Mouse (Mus musculus): ENCODE measurements at regions not wholly inside any gene's neighbourhood (a gene's known extent, or its start where the extent isn't known, plus 50 kb on each side); places are given as distances from the start of the nearest gene placed in this dataset.

- Histone ChIP-seq H3K9me3 (replicated peaks; ENCODE audit: control insufficient read depth, low read length) (no peaks in the 10 kb centered on the region), H3K4me2 (ENCODE audit: low read length) (no peak overlapping the region), H3K27me3 (replicated peaks; ENCODE audit: control insufficient read depth, insufficient read depth, low read length) (no peaks in the 10 kb centered on the region), H3K4me3 (ENCODE audit: low read depth, low read length) (no peak overlapping the region), H3K4me1 (ENCODE audit: control insufficient read depth, insufficient read depth, low read length) (no peaks in the 10 kb centered on the region), H3K36me3 (ENCODE audit: control insufficient read depth, insufficient read depth, low read length) (no peaks in the 10 kb centered on the region), H3K9ac (ENCODE audit: low read length) (no peak overlapping the region), H3K27ac (ENCODE audit: low read depth, low read length) (no peak overlapping the region)
- DNase-seq (ENCODE audit: low spot score): no peak
- no peak for ATAC-seq
- WGBS: 75% methylated on average over 4 of the region's 4 CpGs
Observed at GRCm38 (mm10) chr1:51539634-51540033, 61.4 kb upstream of the Nabp1 start.

GRCm38 (mm10) chr1:51538836-51539235 is 60.6 kb upstream of the Nabp1 start:
- no peak for DNase-seq (ENCODE audit: low spot score)
- WGBS: 70% methylated on average over 2 of the region's 2 CpGs
- Histone ChIP-seq H3K27me3 (replicated peaks; ENCODE audit: control insufficient read depth, insufficient read depth, low read length) (no peaks in the 10 kb centered on the region), H3K4me3 (ENCODE audit: low read depth, low read length) (no peak overlapping the region), H3K4me1 (ENCODE audit: control insufficient read depth, insufficient read depth, low read length) (no peaks in the 10 kb centered on the region), H3K9me3 (replicated peaks; ENCODE audit: control insufficient read depth, low read length) (no peaks in the 10 kb centered on the region), H3K27ac (ENCODE audit: low read depth, low read length) (no peak overlapping the region), H3K4me2 (ENCODE audit: low read length) (no peak overlapping the region), H3K9ac (ENCODE audit: low read length) (no peak overlapping the region), H3K36me3 (ENCODE audit: control insufficient read depth, insufficient read depth, low read length) (no peaks in the 10 kb centered on the region)
- ATAC-seq: no peak

GRCm38 (mm10) chr1:51537765-51538360 is 59.6 kb upstream of the Nabp1 start:
- 97% methylated on average over 7 of the region's 7 CpGs for WGBS
- no peaks in the 10 kb centered on the region for H3K4me1 ChIP-seq (ENCODE audit: control insufficient read depth, insufficient read depth, low read length)
- no peaks in the 10 kb centered on the region for H3K36me3 ChIP-seq (ENCODE audit: control insufficient read depth, insufficient read depth, low read length)
- no peaks in the 10 kb centered on the region for H3K9me3 ChIP-seq (replicated peaks; ENCODE audit: control insufficient read depth, low read length)
- H3K9ac ChIP-seq (ENCODE audit: low read length): no peak overlapping the region
- ATAC-seq: no peak
- H3K4me2 ChIP-seq (ENCODE audit: low read length): no peak overlapping the region
- H3K27me3 ChIP-seq (replicated peaks; ENCODE audit: control insufficient read depth, insufficient read depth, low read length): no peaks in the 10 kb centered on the region
- DNase-seq (ENCODE audit: low spot score): no peak
- no peak overlapping the region for H3K27ac ChIP-seq (ENCODE audit: low read depth, low read length)
- H3K4me3 ChIP-seq (ENCODE audit: low read depth, low read length): no peak overlapping the region

GRCm38 (mm10) chr1:51536076-51536475 is 57.9 kb upstream of the Nabp1 start:
- Histone ChIP-seq H3K27me3 (replicated peaks; ENCODE audit: control insufficient read depth, insufficient read depth, low read length) (no peaks in the 10 kb centered on the region), H3K9ac (ENCODE audit: low read length) (no peak overlapping the region), H3K4me2 (ENCODE audit: low read length) (no peak overlapping the region), H3K27ac (ENCODE audit: low read depth, low read length) (no peak overlapping the region), H3K36me3 (ENCODE audit: control insufficient read depth, insufficient read depth, low read length) (no peaks in the 10 kb centered on the region), H3K9me3 (replicated peaks; ENCODE audit: control insufficient read depth, low read length) (no peaks in the 10 kb centered on the region), H3K4me3 (ENCODE audit: low read depth, low read length) (no peak overlapping the region), H3K4me1 (ENCODE audit: control insufficient read depth, insufficient read depth, low read length) (no peaks in the 10 kb centered on the region)
- no peak for ATAC-seq
- DNase-seq (ENCODE audit: low spot score): no peak
- 90% methylated on average over 1 of the region's 1 CpGs for WGBS

GRCm38 (mm10) chr1:51535414-51535813 is 57.2 kb upstream of the Nabp1 start:
- no peak overlapping the region for H3K4me2 ChIP-seq (ENCODE audit: low read length)
- H3K4me3 ChIP-seq (ENCODE audit: low read depth, low read length): no peak overlapping the region
- ATAC-seq (no peak), DNase-seq (ENCODE audit: low spot score) (no peak)
- no peaks in the 10 kb centered on the region for H3K9me3 ChIP-seq (replicated peaks; ENCODE audit: control insufficient read depth, low read length)
- H3K36me3 ChIP-seq (ENCODE audit: control insufficient read depth, insufficient read depth, low read length): no peaks in the 10 kb centered on the region
- no peaks in the 10 kb centered on the region for H3K27me3 ChIP-seq (replicated peaks; ENCODE audit: control insufficient read depth, insufficient read depth, low read length)
- 0 out of 2 replicates have a peak, but pooled peaks cover 1% of the 10 kb centered on the region for H3K4me1 ChIP-seq (ENCODE audit: control insufficient read depth, insufficient read depth, low read length)
- WGBS: 92% methylated on average over 2 of the region's 2 CpGs
- H3K9ac ChIP-seq (ENCODE audit: low read length): no peak overlapping the region
- H3K27ac ChIP-seq (ENCODE audit: low read depth, low read length): no peak overlapping the region

- no peak overlapping the region for H3K4me2 ChIP-seq (ENCODE audit: low read length)
- no peaks in the 10 kb centered on the region for H3K36me3 ChIP-seq (ENCODE audit: control insufficient read depth, insufficient read depth, low read length)
- ATAC-seq (no peak), DNase-seq (ENCODE audit: low spot score) (no peak)
- no peak overlapping the region for H3K4me3 ChIP-seq (ENCODE audit: low read depth, low read length)
- H3K27me3 ChIP-seq (replicated peaks; ENCODE audit: control insufficient read depth, insufficient read depth, low read length): no peaks in the 10 kb centered on the region
- 68% methylated on average over 1 of the region's 1 CpGs for WGBS
- no peak overlapping the region for H3K9ac ChIP-seq (ENCODE audit: low read length)
- 0 out of 2 replicates have a peak, but pooled peaks cover 2% of the 10 kb centered on the region for H3K4me1 ChIP-seq (ENCODE audit: control insufficient read depth, insufficient read depth, low read length)
- no peaks in the 10 kb centered on the region for H3K9me3 ChIP-seq (replicated peaks; ENCODE audit: control insufficient read depth, low read length)
- H3K27ac ChIP-seq (ENCODE audit: low read depth, low read length): no peak overlapping the region
Observed at GRCm38 (mm10) chr1:51531360-51531759, 53.1 kb upstream of the Nabp1 start.

GRCm38 (mm10) chr1:51530191-51530926 is 52.1 kb upstream of the Nabp1 start:
- WGBS: 42% methylated on average over 9 of the region's 9 CpGs
- H3K9me3 ChIP-seq (replicated peaks; ENCODE audit: control insufficient read depth, low read length): no peaks in the 10 kb centered on the region
- H3K27ac ChIP-seq (ENCODE audit: low read depth, low read length): no peak overlapping the region
- no peaks in the 10 kb centered on the region for H3K27me3 ChIP-seq (replicated peaks; ENCODE audit: control insufficient read depth, insufficient read depth, low read length)
- 0 out of 2 replicates have a peak, but pooled peaks have one; percentile 10 for ATAC-seq
- DNase-seq (ENCODE audit: low spot score): peak; percentile 35
- H3K9ac ChIP-seq (ENCODE audit: low read length): no peak overlapping the region
- H3K4me2 ChIP-seq (ENCODE audit: low read length): no peak overlapping the region
- no peaks in the 10 kb centered on the region for H3K36me3 ChIP-seq (ENCODE audit: control insufficient read depth, insufficient read depth, low read length)
- H3K4me3 ChIP-seq (ENCODE audit: low read depth, low read length): no peak overlapping the region
- 0 out of 2 replicates have a peak, but pooled peaks cover 2% of the 10 kb centered on the region for H3K4me1 ChIP-seq (ENCODE audit: control insufficient read depth, insufficient read depth, low read length)

- 73% methylated on average over 5 of the region's 5 CpGs for WGBS
- Histone ChIP-seq H3K27me3 (replicated peaks; ENCODE audit: control insufficient read depth, insufficient read depth, low read length) (no peaks in the 10 kb centered on the region), H3K4me2 (ENCODE audit: low read length) (no peak overlapping the region), H3K27ac (ENCODE audit: low read depth, low read length) (no peak overlapping the region), H3K4me1 (ENCODE audit: control insufficient read depth, insufficient read depth, low read length) (0 out of 2 replicates have a peak, but pooled peaks cover 2% of the 10 kb centered on the region), H3K9me3 (replicated peaks; ENCODE audit: control insufficient read depth, low read length) (no peaks in the 10 kb centered on the region), H3K9ac (ENCODE audit: low read length) (no peak overlapping the region), H3K36me3 (ENCODE audit: control insufficient read depth, insufficient read depth, low read length) (no peaks in the 10 kb centered on the region), H3K4me3 (ENCODE audit: low read depth, low read length) (no peak overlapping the region)
- DNase-seq (ENCODE audit: low spot score): no peak
- no peak for ATAC-seq
Observed at GRCm38 (mm10) chr1:51529653-51530052, 51.4 kb upstream of the Nabp1 start.

GRCm38 (mm10) chr1:51528671-51529070 is 50.4 kb upstream of the Nabp1 start:
- 72% methylated on average over 1 of the region's 1 CpGs for WGBS
- Histone ChIP-seq H3K27me3 (replicated peaks; ENCODE audit: control insufficient read depth, insufficient read depth, low read length) (no peaks in the 10 kb centered on the region), H3K4me3 (ENCODE audit: low read depth, low read length) (no peak overlapping the region), H3K9me3 (replicated peaks; ENCODE audit: control insufficient read depth, low read length) (no peaks in the 10 kb centered on the region), H3K4me1 (ENCODE audit: control insufficient read depth, insufficient read depth, low read length) (0 out of 2 replicates have a peak, but pooled peaks cover 2% of the 10 kb centered on the region), H3K9ac (ENCODE audit: low read length) (no peak overlapping the region), H3K36me3 (ENCODE audit: control insufficient read depth, insufficient read depth, low read length) (no peaks in the 10 kb centered on the region), H3K4me2 (ENCODE audit: low read length) (no peak overlapping the region), H3K27ac (ENCODE audit: low read depth, low read length) (no peak overlapping the region)
- no peak for ATAC-seq
- peak; percentile 14 for DNase-seq (ENCODE audit: low spot score)

All from forebrain, embryonic 14.5 days (tissue).